27 mouse cellular contexts compared by ENCODE assay signal in genomic region chr5:136551571-136551970, GRCm38 (mm10). TPM values are rescaled to one million over a fixed set of nuclear protein-coding genes. Genes with fewer than 3 reads are reported as not detected.
DNase-seq lines count a peak whose midpoint lies in the region; ATAC-seq and TF ChIP-seq lines count a peak whose summit lies in the region.
"Had no signal": no experiment of that assay in that cellular context is flagged by ENCODE, and none has a peak within 500 bp of the region (broad histone marks: within the 10 kb centered on the region; RNA-seq: fewer than 3 reads in every experiment).

No protein-coding gene starts in this region.

- H3K4me1 ChIP-seq in heart, embryonic 13.5 days, result peaks cover 66% of the 10 kb centered on the region
- peaks cover 47% of the 10 kb centered on the region for H3K4me1 ChIP-seq in lung, embryonic 16.5 days (replicated peaks; ENCODE audit: control insufficient read depth, insufficient read depth, low read length)
- 0 out of 2 replicates have a peak, but pooled peaks cover 5% of the 10 kb centered on the region for H3K4me1 ChIP-seq in stomach, postnatal 0 days (replicated peaks; ENCODE audit: control insufficient read depth, insufficient read depth)

- no peaks in the 10 kb centered on the region for H3K36me3 ChIP-seq in heart, embryonic 13.5 days
- H3K36me3 ChIP-seq in lung, embryonic 16.5 days (ENCODE audit: control insufficient read depth, insufficient read depth, low read length), result no peaks in the 10 kb centered on the region
- H3K36me3 ChIP-seq in stomach, postnatal 0 days (ENCODE audit: control insufficient read depth, insufficient read depth, low read length), result no peaks in the 10 kb centered on the region

- WGBS in heart, embryonic 13.5 days, result 36% methylated on average over 6 of the region's 6 CpGs
- 44% methylated on average over 6 of the region's 6 CpGs for WGBS in lung, embryonic 16.5 days
- 65% methylated on average over 6 of the region's 6 CpGs for WGBS in stomach, postnatal 0 days

- no peak overlapping the region for H3K4me3 ChIP-seq in heart, embryonic 13.5 days
- no peak overlapping the region for H3K4me3 ChIP-seq in lung, embryonic 16.5 days (ENCODE audit: low read length)
- no peak overlapping the region for H3K4me3 ChIP-seq in stomach, postnatal 0 days (ENCODE audit: low read depth, low read length)
- H3K4me3 ChIP-seq: erythroblast, embryonic 14.5 days; gastrocnemius, adult 2 months; layer of hippocampus, adult 2 months; liver, embryonic 12.5 days; midbrain, embryonic 10.5 days had no signal

- H3K9ac ChIP-seq in heart, embryonic 13.5 days, result no peak overlapping the region
- no peak overlapping the region for H3K9ac ChIP-seq in lung, embryonic 16.5 days (ENCODE audit: low read length)
- H3K9ac ChIP-seq in stomach, postnatal 0 days (ENCODE audit: low read length), result no peak overlapping the region
- H3K9ac ChIP-seq: hindbrain, embryonic 14.5 days; liver, embryonic 12.5 days; liver, postnatal 0 days had no signal

- ATAC-seq in heart, embryonic 13.5 days (ENCODE audit: extremely low read depth, insufficient number of reproducible peaks, low FRiP score, low TSS enrichment), result no peak
- no peak for ATAC-seq in lung, embryonic 16.5 days (ENCODE audit: low read depth)
- ATAC-seq in stomach, postnatal 0 days (ENCODE audit: low FRiP score, low TSS enrichment), result no peak
- ATAC-seq: CD4-positive, CD25-positive, alpha-beta regulatory T cell, adult 4 months; forebrain, embryonic 16.5 days; liver, embryonic 12.5 days; liver, postnatal 0 days; midbrain, embryonic 16.5 days had no signal

- H3K27me3 ChIP-seq in heart, embryonic 13.5 days (replicated peaks), result no peaks in the 10 kb centered on the region
- no peaks in the 10 kb centered on the region for H3K27me3 ChIP-seq in lung, embryonic 16.5 days (ENCODE audit: control insufficient read depth, insufficient read depth, low read depth, low read length)
- no peaks in the 10 kb centered on the region for H3K27me3 ChIP-seq in stomach, postnatal 0 days (ENCODE audit: control insufficient read depth, insufficient read depth, low read length)
- H3K27me3 ChIP-seq: liver, embryonic 12.5 days had no signal

- peak overlapping the region; percentile 2; the same call in 1 of the 2 replicates for H3K4me2 ChIP-seq in heart, embryonic 13.5 days
- no peak overlapping the region for H3K4me2 ChIP-seq in lung, embryonic 16.5 days (ENCODE audit: low read depth, low read length)
- H3K4me2 ChIP-seq in stomach, postnatal 0 days (replicated peaks; ENCODE audit: low read depth), result no peak overlapping the region
- H3K4me2 ChIP-seq: hindbrain, embryonic 14.5 days; liver, embryonic 12.5 days had no signal

- no peaks in the 10 kb centered on the region for H3K9me3 ChIP-seq in heart, embryonic 13.5 days
- no peaks in the 10 kb centered on the region for H3K9me3 ChIP-seq in lung, embryonic 16.5 days (ENCODE audit: control insufficient read depth, low read length)
- H3K9me3 ChIP-seq in stomach, postnatal 0 days (ENCODE audit: control insufficient read depth, low read length), result no peaks in the 10 kb centered on the region
- H3K9me3 ChIP-seq: liver, embryonic 12.5 days; midbrain, embryonic 10.5 days had no signal

- TF ChIP-seq CTCF in stomach, postnatal 0 days (IDR thresholded peaks at IDR 0.05; ENCODE audit: low read depth), result no peak

- TF ChIP-seq EP300 in stomach, postnatal 0 days (optimal IDR thresholded peaks at IDR 0.05), result no peak

- H3K27ac ChIP-seq in heart, embryonic 13.5 days (replicated peaks), result peak overlapping the region; percentile 44
- H3K27ac ChIP-seq in lung, embryonic 16.5 days (ENCODE audit: low read length), result peak overlapping the region; percentile 16; the same call in 1 of the 2 replicates
- H3K27ac ChIP-seq in stomach, postnatal 0 days (replicated peaks), result no peak overlapping the region
- H3K27ac ChIP-seq: gastrocnemius, adult 2 months; hindbrain, embryonic 14.5 days; layer of hippocampus, adult 2 months; liver, embryonic 12.5 days; midbrain, embryonic 10.5 days had no signal

- no peak for DNase-seq in heart, adult 9 months (ENCODE audit: low spot score in 2 of 2)
- DNase-seq in lung, adult 18-20 months, result peak; percentile 79 to 87
- DNase-seq in lung, postnatal 36 days, result peak; percentile 83
- DNase-seq in adrenal gland, adult (ENCODE audit: inconsistent age in 2 of 2, low spot score in 1 of 2), result no peak
- no peak for DNase-seq in stomach, postnatal 0 days (ENCODE audit: low spot score)
- DNase-seq: adrenal gland, postnatal 25 days; cerebellum, adult 18-20 months; cerebellum, postnatal 10 days; gastrocnemius, adult 2 months; gastrocnemius, postnatal 36 days; heart, adult 18-20 months; kidney, adult 11 months; kidney, postnatal 36 days; left cerebral cortex, postnatal 4 days; liver, postnatal 0 days; spleen, adult 18-20 months; thymus, postnatal 4 days had no signal

RNA-seq across cellular contexts. Expression of gene Cux1, which starts 15.7 kb away (rescaled TPM):
- polyA plus RNA-seq in heart, embryonic 13.5 days (2015; fragmentation: Nextera tagmentation; extraction: Ambion mirVana), result 68.9 and 70.8 TPM in 2 replicates
- polyA plus RNA-seq in lung, embryonic 16.5 days (2015; fragmentation: Nextera tagmentation; extraction: Ambion mirVana), result 113 and 117 TPM in 2 replicates
- polyA plus RNA-seq in stomach, postnatal 0 days (2015; fragmentation: Nextera tagmentation; extraction: Ambion mirVana), result 33.7 and 36.3 TPM in 2 replicates

Comparison
In these comparisons a context has a peak if more than half of its experiments do, and no peak if none do; other contexts are left out.
1. DNase-seq: peak in lung, adult 18-20 months (2 of 2) and lung, postnatal 36 days (single experiment); none in heart, adult 9 months (0 of 2), adrenal gland, adult (0 of 2) and stomach, postnatal 0 days (single experiment).